Mouse (Mus musculus): ENCODE results near the gene Cdk9.
A peak's percentile ranks its signal among the peaks of the same experiment; 100 is the strongest.

Cdk9 gene

GRCm38 (mm10) chr2:32673176-32673917 lies 39.5 kb downstream of the Cdk9 start:
- peaks cover 93% of the 10 kb centered on the region for H3K36me3 ChIP-seq (ENCODE audit: insufficient read depth, low read length)
- H3K27me3 ChIP-seq (ENCODE audit: insufficient read depth, low read length): no peaks in the 10 kb centered on the region
- no peaks in the 10 kb centered on the region for H3K9me3 ChIP-seq (ENCODE audit: low read length)
- H3K4me3 ChIP-seq (replicated peaks; ENCODE audit: low read length): peak overlapping the region; percentile 13
- TF ChIP-seq NANOG (IDR thresholded peaks at IDR 0.05; ENCODE audit: borderline replicate concordance, low read length): no peak
- no peak for TF ChIP-seq CTCF (conservative IDR thresholded peaks at IDR 0.05; ENCODE audit: low read length)
- TF ChIP-seq POU5F1 (IDR thresholded peaks at IDR 0.05; ENCODE audit: borderline replicate concordance, low read length): no peak
- H3K4me1 ChIP-seq (replicated peaks; ENCODE audit: low read depth, low read length): peaks cover 31% of the 10 kb centered on the region

- Histone ChIP-seq H3K4me1 (replicated peaks; ENCODE audit: low read depth, low read length) (peaks cover 40% of the 10 kb centered on the region), H3K36me3 (ENCODE audit: insufficient read depth, low read length) (peaks cover 87% of the 10 kb centered on the region), H3K9me3 (ENCODE audit: low read length) (no peaks in the 10 kb centered on the region), H3K4me3 (replicated peaks; ENCODE audit: low read length) (no peak overlapping the region), H3K27me3 (ENCODE audit: insufficient read depth, low read length) (no peaks in the 10 kb centered on the region)
- no peak for TF ChIP-seq NANOG (IDR thresholded peaks at IDR 0.05; ENCODE audit: borderline replicate concordance, low read length)
- no peak for TF ChIP-seq POU5F1 (IDR thresholded peaks at IDR 0.05; ENCODE audit: borderline replicate concordance, low read length)
- TF ChIP-seq CTCF (conservative IDR thresholded peaks at IDR 0.05; ENCODE audit: low read length): no peak
These were observed 40.8 kb downstream of the Cdk9 start for GRCm38 (mm10) chr2:32671907-32672595.

- Histone ChIP-seq H3K4me1 (replicated peaks; ENCODE audit: low read depth, low read length) (peaks cover 42% of the 10 kb centered on the region), H3K9me3 (ENCODE audit: low read length) (no peaks in the 10 kb centered on the region), H3K36me3 (ENCODE audit: insufficient read depth, low read length) (peaks cover 84% of the 10 kb centered on the region), H3K4me3 (replicated peaks; ENCODE audit: low read length) (no peak overlapping the region), H3K27me3 (ENCODE audit: insufficient read depth, low read length) (no peaks in the 10 kb centered on the region)
- no peak for TF ChIP-seq CTCF (conservative IDR thresholded peaks at IDR 0.05; ENCODE audit: low read length)
- no peak for TF ChIP-seq POU5F1 (IDR thresholded peaks at IDR 0.05; ENCODE audit: borderline replicate concordance, low read length)
- no peak for TF ChIP-seq NANOG (IDR thresholded peaks at IDR 0.05; ENCODE audit: borderline replicate concordance, low read length)
These were observed 41.7 kb downstream of the Cdk9 start for GRCm38 (mm10) chr2:32671147-32671546.

GRCm38 (mm10) chr2:32669876-32670275 lies 43.0 kb downstream of the Cdk9 start:
- no peaks in the 10 kb centered on the region for H3K27me3 ChIP-seq (ENCODE audit: insufficient read depth, low read length)
- H3K9me3 ChIP-seq (ENCODE audit: low read length): no peaks in the 10 kb centered on the region
- no peak overlapping the region for H3K4me3 ChIP-seq (replicated peaks; ENCODE audit: low read length)
- peaks cover 82% of the 10 kb centered on the region for H3K36me3 ChIP-seq (ENCODE audit: insufficient read depth, low read length)
- H3K4me1 ChIP-seq (replicated peaks; ENCODE audit: low read depth, low read length): peaks cover 53% of the 10 kb centered on the region
- TF ChIP-seq POU5F1 (IDR thresholded peaks at IDR 0.05; ENCODE audit: borderline replicate concordance, low read length): no peak
- TF ChIP-seq CTCF (conservative IDR thresholded peaks at IDR 0.05; ENCODE audit: low read length): no peak

GRCm38 (mm10) chr2:32668176-32668575 lies 44.7 kb downstream of the Cdk9 start:
- H3K36me3 ChIP-seq (ENCODE audit: insufficient read depth, low read length): peaks cover 75% of the 10 kb centered on the region

GRCm38 (mm10) chr2:32667775-32668174 lies 45.1 kb downstream of the Cdk9 start:
- Histone ChIP-seq H3K27me3 (ENCODE audit: insufficient read depth, low read length) (no peaks in the 10 kb centered on the region), H3K4me1 (replicated peaks; ENCODE audit: low read depth, low read length) (peaks cover 39% of the 10 kb centered on the region), H3K9me3 (ENCODE audit: low read length) (no peaks in the 10 kb centered on the region), H3K36me3 (ENCODE audit: insufficient read depth, low read length) (peaks cover 74% of the 10 kb centered on the region), H3K4me3 (replicated peaks; ENCODE audit: low read length) (no peak overlapping the region)
- TF ChIP-seq CTCF (conservative IDR thresholded peaks at IDR 0.05; ENCODE audit: low read length): no peak
- no peak for TF ChIP-seq NANOG (IDR thresholded peaks at IDR 0.05; ENCODE audit: borderline replicate concordance, low read length)
- no peak for TF ChIP-seq POU5F1 (IDR thresholded peaks at IDR 0.05; ENCODE audit: borderline replicate concordance, low read length)

More at GRCm38 (mm10) chr2:32668176-32668575, 44.7 kb downstream of the Cdk9 start:
- Histone ChIP-seq H3K27me3 (ENCODE audit: insufficient read depth, low read length) (no peaks in the 10 kb centered on the region), H3K9me3 (ENCODE audit: low read length) (no peaks in the 10 kb centered on the region), H3K4me1 (replicated peaks; ENCODE audit: low read depth, low read length) (peaks cover 43% of the 10 kb centered on the region), H3K4me3 (replicated peaks; ENCODE audit: low read length) (no peak overlapping the region)
- TF ChIP-seq CTCF (conservative IDR thresholded peaks at IDR 0.05; ENCODE audit: low read length): no peak
- no peak for TF ChIP-seq POU5F1 (IDR thresholded peaks at IDR 0.05; ENCODE audit: borderline replicate concordance, low read length)
- no peak for TF ChIP-seq NANOG (IDR thresholded peaks at IDR 0.05; ENCODE audit: borderline replicate concordance, low read length)

GRCm38 (mm10) chr2:32665853-32666252 lies 47.0 kb downstream of the Cdk9 start:
- TF ChIP-seq CTCF (conservative IDR thresholded peaks at IDR 0.05; ENCODE audit: low read length) (no peak), NANOG (IDR thresholded peaks at IDR 0.05; ENCODE audit: borderline replicate concordance, low read length) (no peak), POU5F1 (IDR thresholded peaks at IDR 0.05; ENCODE audit: borderline replicate concordance, low read length) (no peak)
- Histone ChIP-seq H3K27me3 (ENCODE audit: insufficient read depth, low read length) (no peaks in the 10 kb centered on the region), H3K9me3 (ENCODE audit: low read length) (no peaks in the 10 kb centered on the region), H3K4me1 (replicated peaks; ENCODE audit: low read depth, low read length) (peaks cover 41% of the 10 kb centered on the region), H3K4me3 (replicated peaks; ENCODE audit: low read length) (no peak overlapping the region), H3K36me3 (ENCODE audit: insufficient read depth, low read length) (peaks cover 71% of the 10 kb centered on the region)

- no peaks in the 10 kb centered on the region for H3K9me3 ChIP-seq (ENCODE audit: low read length)
- H3K4me3 ChIP-seq (replicated peaks; ENCODE audit: low read length): no peak overlapping the region
- TF ChIP-seq CTCF (conservative IDR thresholded peaks at IDR 0.05; ENCODE audit: low read length): no peak
- no peak for TF ChIP-seq POU5F1 (IDR thresholded peaks at IDR 0.05; ENCODE audit: borderline replicate concordance, low read length)
- no peak for TF ChIP-seq NANOG (IDR thresholded peaks at IDR 0.05; ENCODE audit: borderline replicate concordance, low read length)
- peaks cover 45% of the 10 kb centered on the region for H3K4me1 ChIP-seq (replicated peaks; ENCODE audit: low read depth, low read length)
- peaks cover 71% of the 10 kb centered on the region for H3K36me3 ChIP-seq (ENCODE audit: insufficient read depth, low read length)
- H3K27me3 ChIP-seq (ENCODE audit: insufficient read depth, low read length): no peaks in the 10 kb centered on the region
These were observed 47.5 kb downstream of the Cdk9 start for GRCm38 (mm10) chr2:32665345-32665744.

All from E14TG2a.4 (cell line).